Mouse (Mus musculus): ENCODE measurements around the gene Gm14305. TPM values are rescaled to one million over a fixed set of nuclear protein-coding genes. Genes with fewer than 3 reads are reported as not detected.

Gm14305 gene
- polyA plus RNA-seq (2014; fragmentation: Illumina TruSeq; extraction: RNeasy Lipid Tissue Mini Kit (QIAGEN cat#74804); ENCODE audit: low replicate concordance): 69.2 TPM

GRCm38 (mm10) chr2:176708051-176708450 is at the start of gene Gm14305:
Gm14305 (plus strand) TSS chr2:176708328.

GRCm38 (mm10) chr2:176670222-176670621 is 37.9 kb upstream of the Gm14305 start, which contains the start of gene Zfp973:
Zfp973 (plus strand) TSS chr2:176670522.

Other genes starting within 250 kb of the Gm14305 start
- not detected for gene Gm14434, start 221.5 kb upstream of the Gm14305 start, polyA plus RNA-seq (2014; fragmentation: Illumina TruSeq; extraction: RNeasy Lipid Tissue Mini Kit (QIAGEN cat#74804); ENCODE audit: low replicate concordance)
- not detected for gene Zfp967, start 187.3 kb upstream of the Gm14305 start, polyA plus RNA-seq (2014; fragmentation: Illumina TruSeq; extraction: RNeasy Lipid Tissue Mini Kit (QIAGEN cat#74804); ENCODE audit: low replicate concordance)
- gene Gm14308, start 72.0 kb upstream of the Gm14305 start, polyA plus RNA-seq (2014; fragmentation: Illumina TruSeq; extraction: RNeasy Lipid Tissue Mini Kit (QIAGEN cat#74804); ENCODE audit: low replicate concordance): 16.7 TPM
- 39.2 TPM for gene Zfp973, start 37.8 kb upstream of the Gm14305 start, polyA plus RNA-seq (2014; fragmentation: Illumina TruSeq; extraction: RNeasy Lipid Tissue Mini Kit (QIAGEN cat#74804); ENCODE audit: low replicate concordance)
- gene Gm14295, start 90.3 kb downstream of the Gm14305 start, polyA plus RNA-seq (2014; fragmentation: Illumina TruSeq; extraction: RNeasy Lipid Tissue Mini Kit (QIAGEN cat#74804); ENCODE audit: low replicate concordance): 32.6 TPM
- gene Gm14408, start 122.8 kb downstream of the Gm14305 start, polyA plus RNA-seq (2014; fragmentation: Illumina TruSeq; extraction: RNeasy Lipid Tissue Mini Kit (QIAGEN cat#74804); ENCODE audit: low replicate concordance): not detected
- 25.2 TPM for gene Gm14296, start 219.5 kb downstream of the Gm14305 start, polyA plus RNA-seq (2014; fragmentation: Illumina TruSeq; extraction: RNeasy Lipid Tissue Mini Kit (QIAGEN cat#74804); ENCODE audit: low replicate concordance)